Mouse (Mus musculus): ENCODE data around the gene Cdon.

The Cdon gene

DNA sequence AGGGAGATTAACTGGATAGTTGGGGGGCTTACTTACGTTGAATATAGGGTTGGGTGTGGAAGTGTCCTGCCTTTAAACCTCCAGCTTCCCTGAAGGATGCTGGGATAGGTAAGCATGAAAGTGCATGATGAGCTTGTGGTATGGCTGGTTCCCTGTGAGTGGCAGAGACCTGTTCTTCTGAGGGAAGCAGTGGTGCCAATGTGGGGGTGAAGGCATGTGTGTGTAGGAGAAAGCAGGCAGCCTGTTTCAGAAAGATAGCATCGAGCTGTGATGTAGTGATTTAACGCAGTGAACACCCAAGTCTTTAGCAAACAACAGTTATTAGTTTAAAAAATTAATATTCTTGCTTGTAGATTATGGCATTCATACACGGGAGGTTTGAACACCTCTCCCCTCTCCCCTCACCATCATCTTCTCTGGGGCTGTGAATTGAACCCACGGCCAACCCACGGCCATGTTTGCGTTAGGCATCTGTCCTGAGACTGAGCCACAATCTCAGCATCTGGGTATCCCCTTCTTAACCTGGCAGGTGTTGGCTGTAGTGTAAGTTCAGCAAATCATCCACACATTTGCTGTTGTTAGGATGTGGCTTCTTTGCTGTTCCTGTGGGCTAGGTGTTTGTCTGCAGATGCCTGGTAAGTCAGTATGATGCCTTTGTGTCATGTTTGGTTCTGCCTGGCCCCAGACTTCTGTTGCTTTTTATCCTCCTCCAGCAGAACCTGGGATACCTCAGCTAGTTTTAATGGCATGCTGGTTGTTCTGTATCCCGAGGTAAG, 17.5 kb downstream of the Cdon start:
- DNase-seq, result no peak

DNA sequence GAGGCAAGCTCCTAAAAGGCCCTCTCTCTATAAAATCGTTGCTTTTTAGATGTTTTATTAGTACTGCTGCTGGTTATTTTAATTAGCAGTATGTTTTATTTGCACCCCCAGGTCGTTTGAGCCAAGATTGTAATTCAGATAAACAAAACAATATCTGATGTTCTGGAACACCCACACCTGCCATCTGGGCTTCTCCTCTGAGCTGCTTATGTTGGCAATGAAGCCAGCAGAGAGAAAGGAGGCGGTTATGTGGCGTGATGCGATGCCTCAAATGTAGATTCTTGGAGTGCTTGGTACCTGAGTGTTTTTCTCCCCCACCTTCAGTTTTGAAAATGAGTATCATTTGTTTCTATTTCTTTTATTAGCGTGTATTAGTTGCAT, 18.1 kb downstream of the Cdon start:
- DNase-seq, result no peak

DNA sequence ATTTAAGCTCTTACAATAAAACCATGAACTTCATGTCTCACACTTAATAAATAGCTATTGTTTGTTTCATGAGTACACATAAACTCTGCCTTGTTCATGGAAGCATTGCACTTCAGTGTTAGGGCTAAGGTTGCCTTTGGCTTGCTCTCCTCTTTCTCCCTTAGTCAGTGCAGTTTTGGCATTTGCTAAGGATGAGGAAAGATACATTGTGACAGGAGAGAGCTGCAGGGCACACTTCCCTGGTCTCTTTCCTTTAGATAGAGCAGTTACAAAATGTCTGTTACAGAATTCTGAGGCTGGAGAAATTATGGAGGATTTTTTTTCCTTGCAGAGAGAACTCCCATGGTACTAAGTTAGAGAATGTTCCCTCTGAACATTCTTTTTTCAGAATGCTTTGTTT, 18.8 kb downstream of the Cdon start:
- DNase-seq, result no peak

DNA sequence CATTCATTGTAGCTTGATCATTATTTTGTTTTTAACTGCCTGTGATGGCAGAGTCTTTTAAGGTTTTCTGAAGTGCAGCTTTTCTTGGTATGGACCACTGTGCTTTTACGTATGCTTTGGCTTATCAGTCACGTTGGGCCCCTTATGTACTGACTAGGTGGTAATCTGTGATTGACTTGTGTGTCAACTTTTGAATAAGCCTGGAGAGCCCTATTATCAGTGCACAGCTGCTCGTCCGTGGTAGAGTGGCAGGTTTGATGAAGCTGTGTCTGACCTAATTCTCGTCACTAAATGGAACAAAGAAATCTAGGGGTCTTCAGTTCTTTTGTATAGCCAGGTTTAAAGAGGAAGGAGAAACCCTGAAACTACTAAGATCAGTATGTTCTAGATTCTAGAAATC, 21.5 kb downstream of the Cdon start:
- no peak for DNase-seq

DNA sequence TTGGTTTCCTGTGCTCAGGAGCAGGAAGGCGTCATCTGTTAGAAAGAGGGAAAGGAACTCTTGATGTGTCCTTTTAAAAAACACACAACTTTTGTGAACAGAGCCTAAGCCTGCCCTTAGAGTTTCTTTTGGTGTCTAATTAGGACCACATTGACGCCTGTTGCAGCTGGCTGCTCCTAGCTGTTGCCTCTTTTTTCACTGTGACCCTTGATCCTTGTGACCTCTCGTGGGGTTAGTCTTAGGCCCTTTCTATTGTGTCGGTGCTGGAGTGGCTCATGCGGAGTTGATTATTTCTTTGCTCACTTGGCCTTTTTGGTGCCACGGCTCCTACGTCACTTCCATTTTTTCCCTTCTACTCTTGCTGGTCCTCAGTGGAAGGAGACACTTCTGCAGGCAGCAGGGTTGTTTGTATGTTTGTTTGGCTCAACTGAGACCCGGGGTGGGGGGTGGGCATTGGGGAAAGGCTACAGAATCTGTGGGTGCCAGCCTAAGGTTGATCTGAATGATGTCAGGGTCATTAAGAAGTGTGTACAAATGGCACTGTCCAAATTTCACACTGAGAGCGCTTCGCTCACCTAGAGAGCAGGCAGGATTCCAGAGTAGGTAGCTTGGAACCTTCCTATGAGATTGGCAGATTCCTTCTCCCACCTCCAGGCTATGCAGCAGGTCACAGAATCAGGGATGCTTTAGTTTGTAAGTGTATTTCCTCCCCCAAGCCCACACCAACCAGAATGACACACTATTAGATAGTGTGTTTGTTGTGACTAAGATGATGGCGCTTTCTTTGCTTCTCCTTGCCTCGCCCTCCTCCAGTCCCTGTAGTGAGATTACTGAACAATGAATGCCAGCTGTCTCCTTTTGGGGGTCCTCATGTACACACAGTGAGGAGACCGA, 22.9 kb downstream of the Cdon start:
- no peak for DNase-seq

DNA sequence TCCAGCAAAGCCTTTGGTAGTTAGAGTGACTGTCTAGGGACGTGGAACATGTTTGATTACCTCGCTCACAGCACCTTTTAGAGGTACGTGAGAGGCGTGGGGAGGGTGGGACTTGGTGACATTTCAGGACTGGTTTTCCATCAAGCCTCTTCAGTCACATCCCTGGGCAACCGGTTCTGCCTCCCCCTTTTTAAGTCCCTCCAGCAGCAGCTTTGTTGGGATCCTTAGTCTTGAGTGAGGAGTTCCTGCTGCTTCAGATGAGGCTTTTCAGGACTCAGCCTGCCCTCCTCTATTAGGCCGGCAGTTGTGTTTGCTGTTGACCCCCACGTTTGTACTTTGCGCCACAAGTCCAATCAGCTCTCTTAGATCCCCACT, 23.6 kb downstream of the Cdon start:
- no peak for DNase-seq

DNA sequence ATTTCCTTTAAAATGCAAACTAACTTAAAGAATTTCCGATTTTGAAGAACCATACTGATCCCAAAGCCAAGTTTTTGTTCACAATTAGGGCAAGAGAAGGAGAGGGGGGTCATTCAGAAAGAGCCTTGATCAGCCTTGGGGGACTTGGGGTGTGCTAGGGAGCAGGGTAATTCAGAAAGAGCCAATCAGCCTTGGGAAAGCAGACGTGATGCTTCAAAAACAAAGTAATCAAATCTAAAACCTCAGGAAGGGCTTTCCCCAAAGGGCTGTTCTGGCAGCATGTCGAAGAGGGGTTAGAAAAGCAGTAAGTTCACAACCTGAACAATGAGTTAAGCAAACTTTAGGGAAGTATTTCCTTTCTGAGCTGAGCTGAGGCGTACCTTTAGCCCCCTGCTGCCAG, 26.0 kb downstream of the Cdon start:
- no peak for DNase-seq

DNA sequence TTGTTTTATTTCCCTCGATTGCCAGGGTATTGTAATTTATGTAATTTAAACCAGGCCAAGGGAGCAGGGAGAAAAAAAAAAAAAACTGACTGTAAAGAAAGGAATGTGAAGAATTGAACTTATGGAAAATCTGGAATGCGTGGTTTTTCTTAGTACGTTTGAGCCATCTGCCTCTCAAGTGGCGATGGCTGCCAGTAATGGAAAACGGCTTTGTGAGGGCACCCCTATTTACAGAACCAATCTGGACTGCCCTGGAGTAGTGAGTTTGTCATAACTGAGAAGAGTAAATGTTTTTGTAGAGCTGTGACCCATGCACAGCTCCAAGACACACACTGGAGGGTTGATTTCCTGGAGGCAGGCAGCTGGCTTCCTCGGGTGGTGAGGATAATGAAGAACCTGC, 32.4 kb downstream of the Cdon start:
- DNase-seq, result no peak

DNA sequence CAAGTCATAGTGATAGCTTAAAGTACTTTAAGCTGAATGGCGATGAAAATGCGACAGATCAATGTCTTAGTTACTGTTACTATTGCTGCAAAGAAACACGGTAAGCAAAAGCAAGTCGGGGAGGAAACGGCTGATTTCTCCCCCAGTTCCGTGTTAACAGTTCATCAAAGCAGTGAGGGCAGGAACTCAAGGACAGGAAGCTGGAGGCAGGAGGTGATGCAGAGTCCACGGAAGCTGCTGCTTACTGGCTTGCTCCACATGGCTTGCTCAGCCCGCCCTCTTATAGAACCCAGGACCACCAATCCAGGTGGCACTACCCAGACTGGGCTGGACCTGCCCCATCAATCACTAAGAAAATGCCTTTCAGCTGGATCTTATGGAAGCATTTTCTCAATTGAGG, 38.7 kb downstream of the Cdon start:
- no peak for DNase-seq

DNA sequence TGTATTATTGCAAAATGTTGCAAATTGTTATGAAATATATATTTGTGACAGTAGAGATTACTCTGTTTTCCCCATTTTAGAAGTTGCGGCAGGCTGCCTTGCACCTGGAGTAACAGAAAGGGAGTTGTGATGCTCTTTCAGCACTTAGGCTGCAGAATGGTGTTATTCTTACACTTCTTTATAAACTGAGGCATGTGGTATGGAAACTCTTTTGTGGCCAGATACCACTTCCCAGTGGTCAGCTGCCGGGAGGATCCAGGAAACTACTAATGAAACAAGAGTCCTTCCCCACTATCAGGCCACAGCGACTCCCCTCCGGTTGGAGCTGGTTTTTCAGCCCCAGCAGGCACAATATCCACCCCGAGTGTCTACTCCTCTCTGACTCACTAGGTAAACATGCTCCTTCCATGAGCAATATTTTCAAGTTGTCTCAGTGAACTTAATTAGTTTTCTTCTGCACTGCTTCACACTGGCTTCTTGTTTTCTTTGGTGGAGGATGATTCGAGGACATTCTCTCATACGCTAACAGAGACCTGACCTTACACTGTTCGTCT, 46.4 kb downstream of the Cdon start:
- no peak for DNase-seq

DNA sequence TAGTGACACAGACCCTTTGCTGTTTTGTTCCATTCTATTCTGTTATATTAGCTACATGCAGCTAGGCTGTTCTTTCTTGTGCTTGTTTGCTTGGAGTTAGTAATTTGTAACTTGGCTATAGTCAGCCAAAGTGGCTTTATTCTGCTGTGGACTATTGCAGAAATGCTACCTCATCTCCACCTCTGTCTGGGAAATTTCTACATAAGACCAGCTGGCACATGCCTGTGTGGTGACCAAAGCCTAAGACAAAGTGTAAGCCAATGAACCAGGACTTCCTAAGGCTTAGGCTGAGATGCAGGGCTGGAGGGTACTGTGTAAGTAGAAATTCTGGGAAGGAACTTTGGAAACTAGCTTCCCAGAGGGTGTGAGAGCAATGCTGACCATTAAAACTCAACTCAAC, 48.0 kb downstream of the Cdon start:
- DNase-seq, result no peak

DNA sequence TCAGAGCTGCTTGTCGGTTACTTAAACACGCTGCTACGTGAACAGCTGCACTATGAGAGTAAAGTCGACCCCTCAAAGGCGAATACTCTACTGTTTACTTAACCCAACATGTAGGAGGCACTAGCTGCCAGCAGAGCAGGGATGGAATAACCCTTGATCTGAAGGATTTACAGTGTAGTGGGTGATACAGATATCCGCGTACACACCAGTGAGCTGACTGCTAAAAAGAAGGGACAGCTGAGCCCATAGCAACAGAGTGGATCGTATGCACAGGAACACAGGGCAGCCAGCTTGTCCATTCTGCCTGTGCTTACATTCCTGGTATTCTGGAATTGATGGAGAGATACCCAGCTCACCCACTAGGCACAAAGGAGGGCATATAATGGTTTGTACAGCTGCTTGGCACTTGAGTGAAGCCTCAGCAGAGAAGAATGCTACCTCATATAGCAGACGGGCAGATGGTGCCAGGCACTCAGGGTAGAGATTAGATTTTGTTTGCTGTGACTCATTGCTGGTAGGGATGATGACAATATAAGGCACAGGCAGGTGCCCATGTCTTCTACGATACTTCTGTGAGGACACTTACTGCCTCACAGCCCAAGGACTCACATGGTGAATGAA, 53.3 kb downstream of the Cdon start:
- no peak for DNase-seq

DNA sequence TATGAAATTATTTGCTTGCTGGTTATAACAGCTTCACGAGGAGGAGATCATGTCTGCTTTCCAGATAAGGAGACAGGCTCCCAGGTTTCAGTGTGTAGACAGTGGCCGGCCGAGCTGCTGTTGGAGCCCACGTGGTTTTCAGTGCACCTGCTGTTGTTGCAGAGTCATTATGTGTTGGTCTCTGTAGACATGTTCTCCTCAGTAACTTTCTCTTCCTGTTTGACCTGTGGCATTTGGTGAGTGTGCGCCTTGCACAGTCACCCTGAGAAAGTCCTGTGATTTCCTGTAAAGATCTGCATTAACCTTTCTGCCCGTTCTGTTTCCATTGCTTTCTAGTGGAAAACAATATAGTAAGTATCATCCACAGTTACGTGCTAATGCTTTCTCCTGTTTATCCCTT, 54.5 kb downstream of the Cdon start:
- no peak for DNase-seq

DNA sequence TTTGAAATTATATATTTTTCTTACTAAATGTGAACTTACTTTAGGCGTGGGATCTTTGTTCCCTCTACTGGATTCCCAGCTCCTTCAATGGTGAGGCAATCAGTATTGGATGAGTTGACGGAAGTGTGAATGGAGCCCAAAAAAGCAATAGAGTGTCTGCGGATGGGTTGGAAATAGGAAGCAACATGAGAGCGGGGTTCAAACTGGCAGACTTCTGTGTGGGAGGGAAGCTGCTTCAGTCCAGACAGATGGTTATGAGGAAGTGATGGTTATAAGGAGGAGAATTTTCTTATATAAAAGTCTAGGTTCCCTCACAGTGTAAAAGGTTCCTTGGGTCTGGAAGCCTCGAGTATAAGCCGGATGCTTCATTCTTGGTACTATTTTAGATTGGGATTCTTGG, 58.5 kb downstream of the Cdon start:
- DNase-seq, result no peak

DNA sequence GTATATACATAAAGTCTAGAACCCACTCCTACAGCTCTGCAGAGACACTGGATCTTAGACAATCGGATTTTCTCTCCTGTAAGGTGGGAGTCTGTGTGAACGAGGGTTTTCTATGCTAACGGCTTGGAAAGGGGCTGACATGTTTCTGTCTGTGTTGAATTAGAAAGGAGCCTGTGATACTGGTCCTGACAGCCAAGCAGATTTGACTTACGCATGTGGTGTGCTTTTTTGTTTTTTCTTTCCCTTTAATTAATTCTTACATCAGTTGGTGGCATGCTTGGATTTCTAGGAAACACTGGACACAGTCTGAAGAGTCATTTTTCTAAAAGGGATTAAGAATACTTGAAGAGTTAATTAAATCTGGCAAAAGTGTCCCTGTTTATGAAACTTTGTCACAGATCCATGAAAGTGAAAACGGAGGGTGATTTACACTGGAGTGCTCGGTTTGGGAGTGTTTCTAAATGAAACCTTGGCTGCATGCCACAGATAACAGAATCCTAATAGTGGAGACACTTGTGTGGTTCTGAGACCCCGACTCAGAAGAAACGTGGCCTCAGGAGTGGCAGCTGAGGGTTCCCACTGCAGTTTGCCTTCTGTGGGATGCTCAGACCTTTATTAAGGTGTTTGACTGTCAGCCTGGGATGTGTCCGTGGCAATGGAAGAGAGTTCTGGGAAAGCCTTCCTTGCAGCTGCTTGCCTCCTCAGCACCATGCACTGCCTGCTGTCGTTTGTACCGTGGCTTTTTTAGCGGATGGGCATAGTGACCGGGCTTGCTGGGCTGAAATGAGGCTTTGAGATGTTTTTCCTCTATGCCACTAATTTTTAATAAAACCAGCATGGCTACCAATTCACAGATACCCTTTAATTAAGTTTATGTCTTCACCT, 61.3 kb downstream of the Cdon start:
- no peak for DNase-seq

DNA sequence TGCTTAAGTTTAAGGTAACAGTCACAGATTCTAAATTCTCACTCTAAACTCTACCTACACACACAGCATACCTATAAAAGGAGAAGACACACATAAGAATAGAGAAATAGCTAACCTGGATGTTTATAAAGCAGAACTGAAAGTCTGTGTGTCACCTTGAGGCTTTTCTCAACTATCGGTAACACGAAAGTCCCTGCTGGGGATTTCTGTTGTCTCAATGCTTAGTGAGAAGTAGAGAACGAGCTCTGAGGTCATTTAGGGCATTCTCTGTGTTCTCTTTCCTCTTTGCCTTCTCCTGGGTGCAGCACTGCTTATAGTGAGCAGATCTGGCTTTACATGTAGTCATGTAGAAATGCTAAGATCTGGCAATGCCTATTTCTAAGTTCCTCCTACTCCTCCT, 63.0 kb downstream of the Cdon start:
- DNase-seq, result no peak

DNA sequence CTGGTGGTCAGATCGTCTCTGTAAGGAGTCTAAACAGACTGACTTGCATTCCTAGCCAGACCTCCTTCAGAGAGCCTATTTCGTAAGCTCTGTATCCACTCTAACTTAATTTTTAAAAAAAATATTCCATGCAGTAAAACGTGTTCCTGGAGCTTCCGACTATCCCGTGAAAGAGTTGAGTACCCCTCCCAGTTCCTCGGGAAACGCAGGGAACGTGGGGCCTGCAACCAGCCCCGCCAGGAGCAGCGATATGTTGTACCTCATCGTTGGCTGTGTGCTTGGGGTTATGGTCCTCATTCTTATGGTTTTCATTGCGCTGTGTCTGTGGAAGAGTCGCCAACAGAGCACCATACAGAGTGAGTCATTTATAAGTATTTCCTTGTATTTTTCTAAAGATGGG, 65.7 kb downstream of the Cdon start:
- no peak for DNase-seq

DNA sequence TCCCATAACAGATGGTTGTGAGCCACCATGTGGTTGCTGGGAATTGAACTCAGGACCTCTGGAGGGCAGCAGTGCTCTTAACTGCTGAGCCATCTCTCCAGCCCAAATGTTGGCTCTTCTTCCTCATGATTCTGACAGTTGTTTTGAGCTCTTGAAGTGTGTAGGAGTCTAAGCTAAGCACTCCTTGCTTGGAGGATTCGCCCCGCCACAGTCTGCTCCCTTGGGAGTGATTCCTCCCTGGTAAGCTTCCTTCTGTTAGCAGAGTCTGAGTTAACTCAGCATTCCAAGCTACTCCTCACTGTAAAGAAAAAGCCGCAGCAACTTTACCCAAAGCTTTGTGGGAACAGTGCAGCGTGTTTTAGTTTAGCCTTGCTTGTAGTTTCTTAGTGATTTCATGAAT, 67.6 kb downstream of the Cdon start:
- DNase-seq, result no peak

DNA sequence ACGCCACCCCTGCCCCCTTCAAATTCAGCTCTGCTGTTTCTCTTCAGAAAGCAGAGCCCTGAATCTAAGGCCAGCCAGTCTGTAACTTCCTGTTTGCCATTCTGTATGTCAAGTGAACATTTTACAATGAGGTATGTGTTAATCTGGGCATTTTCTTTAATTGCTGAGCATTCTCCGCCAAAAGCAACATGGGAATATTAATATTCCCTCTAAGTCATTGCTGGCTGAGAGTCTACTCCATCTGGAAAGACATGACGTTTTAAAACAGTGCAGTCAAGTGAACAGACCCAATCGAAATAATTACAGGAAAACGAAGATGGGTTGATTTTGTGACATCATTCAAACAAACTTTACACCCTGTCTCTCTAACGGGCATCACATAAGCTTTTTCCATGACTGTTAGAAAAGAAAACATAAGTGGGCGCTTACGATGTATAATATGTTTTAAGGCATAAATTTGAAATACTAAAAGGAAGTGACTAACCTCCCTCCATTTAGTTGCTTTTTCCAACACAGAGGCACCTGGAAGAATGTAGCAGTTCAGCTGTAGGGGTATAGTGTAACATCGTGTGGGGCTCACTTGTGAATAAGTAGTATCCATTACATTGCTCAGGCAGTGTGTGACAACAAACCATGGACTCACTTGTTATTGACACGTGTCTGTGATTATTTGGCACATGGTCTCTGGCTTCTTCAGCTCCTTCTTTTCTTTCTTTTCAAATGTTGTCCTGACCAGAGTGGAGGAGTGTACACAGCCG, 70.4 kb downstream of the Cdon start:
- no peak for DNase-seq

DNA sequence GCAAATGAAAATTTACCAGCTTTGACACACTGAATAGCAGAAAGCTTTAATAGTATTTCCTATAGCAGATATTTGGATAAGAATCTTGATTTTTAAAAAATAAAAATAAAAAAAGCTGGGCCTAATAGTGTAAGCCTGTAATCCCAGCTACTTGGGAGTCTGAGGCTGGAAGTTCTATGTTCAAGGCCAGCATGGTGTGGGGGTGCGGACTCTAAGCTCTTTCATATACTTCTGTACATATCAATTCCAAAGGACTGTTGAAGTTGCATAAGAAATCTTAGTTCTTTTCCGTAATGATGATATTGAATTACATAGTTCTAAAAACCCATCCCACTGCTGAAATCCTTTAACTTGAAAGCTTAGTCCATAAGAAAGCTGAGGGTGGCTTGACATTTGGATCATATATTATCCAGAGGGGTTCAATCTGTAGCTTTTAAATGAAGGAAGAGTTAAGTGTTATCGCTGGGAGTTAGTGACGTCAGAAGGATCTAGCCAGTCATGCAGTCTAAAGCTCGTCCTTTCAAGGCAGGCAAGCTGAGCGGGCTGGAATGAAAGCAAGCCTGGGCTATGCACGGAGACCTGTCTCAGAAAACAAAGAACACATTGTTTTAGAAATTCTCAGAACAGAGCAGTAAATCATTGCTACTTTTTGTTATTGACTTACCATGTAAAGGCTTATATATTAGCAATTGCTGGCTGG, 72.3 kb downstream of the Cdon start:
- DNase-seq, result no peak

DNA sequence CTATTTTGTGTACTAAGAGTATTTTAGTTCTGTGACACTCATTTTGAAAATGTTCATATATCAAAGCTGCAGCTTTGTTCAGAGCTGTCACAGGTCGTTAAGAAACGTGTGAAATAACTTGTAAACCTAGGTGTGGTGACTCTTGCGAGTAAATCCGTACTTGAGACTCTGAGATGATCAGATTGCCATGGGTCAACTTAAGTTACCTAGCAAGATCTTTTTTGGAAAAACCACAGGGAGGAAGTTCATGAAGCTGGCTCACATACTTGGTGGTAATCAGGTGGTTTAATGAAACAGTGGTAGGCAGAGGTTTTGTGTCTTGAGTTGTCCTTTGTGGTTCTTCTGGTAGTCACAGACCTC, 72.8 kb downstream of the Cdon start:
- no peak for DNase-seq

Data from thymus, postnatal 14 days (tissue).